Mouse (Mus musculus) stomach, postnatal 0 days (tissue): ENCODE measurements around the gene Shisa5.

Source experiments
- CTCF ChIP-seq: IDR thresholded peaks from 2 replicates; pipeline ENCODE4 v1.5.1; 2016; ENCODE audit warnings: antibody characterized with exemption, low read depth, mild to moderate bottlenecking, moderate library complexity
- EP300 ChIP-seq: optimal IDR thresholded peaks from 2 replicates; pipeline ENCODE3; 2016; ENCODE audit warnings: antibody characterized with exemption

DNA sequence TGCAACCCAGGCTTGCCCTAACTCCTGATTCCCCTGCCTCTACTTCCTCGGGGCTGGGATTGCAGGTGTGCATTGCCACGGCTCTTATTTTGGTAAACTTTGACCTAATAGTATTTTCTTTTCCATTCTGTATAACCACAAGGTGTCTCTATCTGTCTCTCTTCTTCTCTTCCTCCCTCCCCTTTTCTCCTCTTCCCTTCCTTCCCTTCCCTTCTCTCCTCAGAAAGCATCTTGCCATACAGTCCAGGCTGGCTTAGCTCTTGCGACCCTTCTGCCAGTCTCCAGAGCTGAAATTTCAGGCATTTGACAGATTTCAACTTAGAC is 12.3 kb downstream of the Shisa5 start:
- TF ChIP-seq CTCF (no peak), EP300 (no peak)
